Mouse (Mus musculus): ENCODE results near the gene Bst1. TPM values are rescaled to one million over a fixed set of nuclear protein-coding genes. Genes with fewer than 3 reads are reported as not detected.

Gene Bst1
- polyA plus RNA-seq, 1 experiment = not detected

DNA sequence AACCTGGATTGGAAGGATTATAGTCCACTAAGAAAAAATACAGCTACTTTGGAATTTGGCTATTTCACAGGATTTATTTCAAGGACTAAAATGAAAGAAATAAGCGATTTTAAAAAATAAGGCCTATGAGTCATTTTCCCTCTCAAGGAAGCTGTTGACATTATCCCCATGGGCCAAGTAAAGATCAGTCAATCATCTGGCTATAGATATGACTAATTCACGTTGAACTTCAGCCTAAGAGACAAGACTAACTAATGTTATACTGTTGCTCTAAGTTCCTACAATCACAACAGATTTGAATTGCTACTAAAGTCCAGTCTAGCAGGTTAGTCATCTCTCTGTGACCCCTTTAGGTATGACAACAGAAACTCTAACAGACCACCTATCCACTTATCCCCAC lies 34.7 kb upstream of the Bst1 start:
- Histone ChIP-seq H3K4me3 (ENCODE audit: insufficient read depth, low read depth, low read length) (no peak overlapping the region), H3K4me1 (ENCODE audit: control insufficient read depth, insufficient read depth, low read length) (peaks cover 2% of the 10 kb centered on the region), H3K27ac (ENCODE audit: insufficient read depth, low read depth, low read length) (no peak overlapping the region)
- TF ChIP-seq CTCF (IDR thresholded peaks at IDR 0.05; ENCODE audit: insufficient read depth, low read depth, low read length) = no peak
- no peak for TF ChIP-seq POLR2A (IDR thresholded peaks at IDR 0.05; ENCODE audit: insufficient read depth, low read depth, low read length)
- WGBS = 92% methylated on average over 2 of the region's 2 CpGs

- H3K4me1 ChIP-seq (ENCODE audit: control insufficient read depth, insufficient read depth, low read length) = peaks cover 2% of the 10 kb centered on the region
- 91% methylated on average over 4 of the region's 4 CpGs for WGBS
- TF ChIP-seq POLR2A (IDR thresholded peaks at IDR 0.05; ENCODE audit: insufficient read depth, low read depth, low read length) (no peak), CTCF (IDR thresholded peaks at IDR 0.05; ENCODE audit: insufficient read depth, low read depth, low read length) (no peak)
- H3K4me3 ChIP-seq (ENCODE audit: insufficient read depth, low read depth, low read length) = no peak overlapping the region
- no peak overlapping the region for H3K27ac ChIP-seq (ENCODE audit: insufficient read depth, low read depth, low read length)
Observed at GRCm38 (mm10) chr5:43786607-43787006, 32.1 kb upstream of the Bst1 start.

DNA sequence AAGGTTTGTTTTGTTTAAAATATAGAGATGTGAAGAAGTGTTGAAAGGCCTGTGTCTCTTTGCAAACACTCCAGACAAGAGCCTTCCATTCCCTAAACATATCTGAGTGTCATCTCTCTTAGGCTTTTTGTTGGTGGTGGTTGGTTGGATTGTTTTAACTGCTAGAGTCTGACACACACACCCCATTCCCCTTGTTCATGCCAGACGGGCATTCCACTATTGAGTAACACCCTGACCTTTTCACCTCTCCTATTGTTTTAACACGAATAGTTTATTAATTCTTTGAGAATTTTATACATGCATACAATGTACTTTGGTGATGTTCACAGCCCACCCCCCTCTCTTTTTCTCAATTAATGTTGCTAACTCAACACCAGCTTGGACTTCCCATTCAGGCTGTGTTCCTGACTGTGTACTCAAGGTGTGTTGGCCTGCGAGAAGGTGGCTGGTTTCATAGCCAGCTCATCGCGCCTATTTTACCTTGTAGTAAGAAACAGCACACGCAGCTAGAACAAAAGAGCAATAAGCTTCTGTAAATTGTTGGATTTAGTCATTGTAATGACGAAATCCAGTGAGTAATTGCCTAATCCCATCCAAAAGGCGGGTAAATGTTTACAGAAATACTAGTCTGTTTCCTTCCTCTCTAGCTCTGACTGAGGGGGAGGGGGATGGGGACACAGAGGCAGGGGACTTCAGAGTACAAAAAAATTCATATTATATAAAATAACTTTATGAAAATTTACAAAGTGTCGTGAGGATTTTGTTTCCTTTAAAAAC lies 30.5 kb upstream of the Bst1 start:
- no peak overlapping the region for H3K4me3 ChIP-seq (ENCODE audit: insufficient read depth, low read depth, low read length)
- 69% methylated on average over 9 of the region's 9 CpGs for WGBS
- H3K27ac ChIP-seq (ENCODE audit: insufficient read depth, low read depth, low read length) = no peak overlapping the region
- no peak for TF ChIP-seq POLR2A (IDR thresholded peaks at IDR 0.05; ENCODE audit: insufficient read depth, low read depth, low read length)
- TF ChIP-seq CTCF (IDR thresholded peaks at IDR 0.05; ENCODE audit: insufficient read depth, low read depth, low read length) = no peak
- no peaks in the 10 kb centered on the region for H3K4me1 ChIP-seq (ENCODE audit: control insufficient read depth, insufficient read depth, low read length)

GRCm38 (mm10) chr5:43792354-43792753 lies 26.3 kb upstream of the Bst1 start:
- Histone ChIP-seq H3K27ac (ENCODE audit: insufficient read depth, low read depth, low read length) (no peak overlapping the region), H3K4me1 (ENCODE audit: control insufficient read depth, insufficient read depth, low read length) (no peaks in the 10 kb centered on the region), H3K4me3 (ENCODE audit: insufficient read depth, low read depth, low read length) (no peak overlapping the region)
- 85% methylated on average over 5 of the region's 5 CpGs for WGBS
- no peak for TF ChIP-seq POLR2A (IDR thresholded peaks at IDR 0.05; ENCODE audit: insufficient read depth, low read depth, low read length)
- TF ChIP-seq CTCF (IDR thresholded peaks at IDR 0.05; ENCODE audit: insufficient read depth, low read depth, low read length) = no peak

DNA sequence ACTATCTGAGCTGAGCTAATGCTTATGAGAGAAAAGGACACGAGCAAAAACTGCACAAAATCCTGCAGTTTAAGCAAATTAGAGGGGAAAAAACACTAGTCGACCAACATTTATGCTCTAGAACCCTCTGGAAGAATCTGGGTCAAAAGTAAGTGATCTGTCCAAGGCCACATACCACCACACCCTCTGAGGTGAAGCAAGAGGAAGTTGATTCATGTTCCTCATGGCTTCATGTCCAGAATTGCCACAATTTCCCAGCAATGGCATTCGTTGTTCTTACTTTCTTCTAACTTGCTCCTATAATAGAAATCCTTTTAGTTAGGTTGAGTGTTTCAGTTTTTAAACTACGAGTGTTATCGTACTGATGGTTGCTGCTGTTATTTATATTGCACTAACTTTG lies 19.2 kb upstream of the Bst1 start:
- Histone ChIP-seq H3K27ac (ENCODE audit: insufficient read depth, low read depth, low read length) (no peak overlapping the region), H3K4me3 (ENCODE audit: insufficient read depth, low read depth, low read length) (no peak overlapping the region), H3K4me1 (ENCODE audit: control insufficient read depth, insufficient read depth, low read length) (no peaks in the 10 kb centered on the region)
- WGBS = 68% methylated on average over 5 of the region's 5 CpGs
- no peak for TF ChIP-seq POLR2A (IDR thresholded peaks at IDR 0.05; ENCODE audit: insufficient read depth, low read depth, low read length)
- TF ChIP-seq CTCF (IDR thresholded peaks at IDR 0.05; ENCODE audit: insufficient read depth, low read depth, low read length) = no peak

DNA sequence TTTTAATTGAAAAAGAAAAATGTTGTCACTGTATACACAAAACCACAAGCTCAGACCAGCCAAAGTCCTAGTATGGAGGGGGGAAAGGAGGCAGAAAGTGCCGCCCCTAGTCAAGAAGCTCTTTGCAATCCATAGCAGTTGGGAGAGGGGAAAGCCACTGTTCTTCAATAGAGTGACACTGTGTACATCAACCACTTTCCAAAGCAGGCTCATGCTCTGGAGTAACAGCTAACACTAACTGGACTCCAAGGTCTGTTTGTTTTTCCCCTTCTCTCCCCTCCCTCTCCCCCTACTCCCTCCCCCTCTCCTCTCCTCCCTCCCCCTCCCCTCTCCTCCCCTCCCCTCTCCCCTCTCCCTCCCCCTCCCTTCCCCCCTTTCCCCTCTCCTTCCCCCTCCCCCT lies 18.0 kb upstream of the Bst1 start:
- Histone ChIP-seq H3K27ac (ENCODE audit: insufficient read depth, low read depth, low read length) (no peak overlapping the region), H3K4me3 (ENCODE audit: insufficient read depth, low read depth, low read length) (no peak overlapping the region), H3K4me1 (ENCODE audit: control insufficient read depth, insufficient read depth, low read length) (0 out of 2 replicates have a peak, but pooled peaks cover 2% of the 10 kb centered on the region)
- WGBS = 95% methylated on average over 1 of the region's 1 CpGs
- TF ChIP-seq POLR2A (IDR thresholded peaks at IDR 0.05; ENCODE audit: insufficient read depth, low read depth, low read length) (no peak), CTCF (IDR thresholded peaks at IDR 0.05; ENCODE audit: insufficient read depth, low read depth, low read length) (no peak)

DNA sequence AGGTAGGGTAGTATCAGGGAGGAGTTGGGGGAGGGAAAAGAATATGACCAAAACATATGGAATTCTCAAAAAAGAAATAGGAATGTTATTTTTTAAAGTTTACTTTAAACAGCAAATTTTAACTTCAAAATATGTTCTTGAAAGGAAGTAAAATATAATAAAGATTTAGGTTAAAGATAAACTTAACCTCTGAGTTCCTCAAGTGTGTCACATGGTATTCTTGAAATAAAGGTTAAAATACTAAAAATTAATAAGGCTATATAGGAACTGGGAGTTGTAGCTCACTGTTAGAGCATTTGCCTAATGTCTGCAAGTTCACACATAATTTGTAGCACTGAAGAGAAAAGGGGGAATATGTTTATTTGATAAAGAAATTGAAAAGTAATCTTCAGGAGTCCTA lies 17.4 kb upstream of the Bst1 start:
- H3K4me3 ChIP-seq (ENCODE audit: insufficient read depth, low read depth, low read length) = no peak overlapping the region
- 0 out of 2 replicates have a peak, but pooled peaks cover 2% of the 10 kb centered on the region for H3K4me1 ChIP-seq (ENCODE audit: control insufficient read depth, insufficient read depth, low read length)
- TF ChIP-seq CTCF (IDR thresholded peaks at IDR 0.05; ENCODE audit: insufficient read depth, low read depth, low read length) (no peak), POLR2A (IDR thresholded peaks at IDR 0.05; ENCODE audit: insufficient read depth, low read depth, low read length) (no peak)
- H3K27ac ChIP-seq (ENCODE audit: insufficient read depth, low read depth, low read length) = no peak overlapping the region

GRCm38 (mm10) chr5:43801798-43802197 lies 16.9 kb upstream of the Bst1 start:
- H3K4me1 ChIP-seq (ENCODE audit: control insufficient read depth, insufficient read depth, low read length) = 0 out of 2 replicates have a peak, but pooled peaks cover 2% of the 10 kb centered on the region
- whole genome bisulfite sequencing = 94% methylated on average over 4 of the region's 4 CpGs
- H3K4me3 ChIP-seq (ENCODE audit: insufficient read depth, low read depth, low read length) = no peak overlapping the region

DNA sequence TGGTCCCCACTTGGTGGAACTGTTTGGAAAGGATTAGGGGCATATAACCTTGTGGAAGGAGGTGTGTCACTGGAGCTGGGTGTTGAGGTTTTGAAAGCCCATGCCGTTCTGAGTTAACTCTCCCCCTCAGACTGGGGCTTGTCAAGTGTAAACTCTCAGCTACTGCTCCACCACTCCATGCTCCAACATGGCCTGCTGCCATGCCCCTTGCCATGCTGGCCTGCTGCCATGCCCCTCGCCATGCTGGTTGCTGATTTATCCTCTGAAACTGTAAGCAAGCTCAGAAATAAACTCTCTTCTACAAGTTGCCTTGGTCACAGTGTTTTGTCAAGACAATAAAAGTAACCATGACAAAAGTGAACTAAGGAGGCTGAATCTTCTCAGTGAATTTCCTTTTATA lies 13.3 kb upstream of the Bst1 start:
- Histone ChIP-seq H3K4me3 (ENCODE audit: insufficient read depth, low read depth, low read length) (no peak overlapping the region), H3K27ac (ENCODE audit: insufficient read depth, low read depth, low read length) (no peak overlapping the region), H3K4me1 (ENCODE audit: control insufficient read depth, insufficient read depth, low read length) (0 out of 2 replicates have a peak, but pooled peaks cover 2% of the 10 kb centered on the region)
- TF ChIP-seq CTCF (IDR thresholded peaks at IDR 0.05; ENCODE audit: insufficient read depth, low read depth, low read length) (no peak), POLR2A (IDR thresholded peaks at IDR 0.05; ENCODE audit: insufficient read depth, low read depth, low read length) (no peak)
- WGBS = 59% methylated on average over 2 of the region's 2 CpGs

More at GRCm38 (mm10) chr5:43801798-43802197, 16.9 kb upstream of the Bst1 start:
- TF ChIP-seq CTCF (IDR thresholded peaks at IDR 0.05; ENCODE audit: insufficient read depth, low read depth, low read length) (no peak), POLR2A (IDR thresholded peaks at IDR 0.05; ENCODE audit: insufficient read depth, low read depth, low read length) (no peak)
- no peak overlapping the region for H3K27ac ChIP-seq (ENCODE audit: insufficient read depth, low read depth, low read length)

Data from olfactory bulb, adult 2 months (tissue).